Mouse (Mus musculus) v-Abl transformed pro-B cells (cell line): ENCODE measurements around the gene Ttc32.

Source experiments
- in situ Hi-C, 2 experiments: fragments of 400-800 bp; cut with MboI; formaldehyde crosslinking; loops; one replicate each; pipeline ENCODE4 v1.15.1; 2025; ENCODE audit not compliant: unreplicated experiment in 2 of 2

Gene Ttc32

DNA sequence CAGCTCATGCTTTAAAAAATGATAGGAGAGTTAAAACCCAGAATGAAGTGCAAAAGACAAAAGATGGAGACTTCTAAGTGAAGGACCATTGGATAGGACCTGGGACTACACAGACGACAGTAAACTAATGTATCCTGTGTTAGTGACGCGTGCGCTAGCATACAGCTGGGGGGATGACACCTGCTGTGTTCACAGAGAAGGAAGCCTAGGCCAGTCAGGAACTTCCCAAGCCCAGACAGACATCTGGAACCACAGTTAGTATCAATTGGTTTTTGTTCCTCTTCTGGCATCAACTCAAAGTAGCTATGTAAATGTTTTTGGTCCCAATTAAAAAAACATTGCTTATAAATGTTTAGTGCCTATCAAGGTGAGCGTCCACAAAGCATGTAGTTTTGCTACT, 10.4 kb downstream of the Ttc32 start:
- in situ Hi-C loops: loop anchor here in 1 of 2 experiments (25.0 kb wide), 1 partner anchor 828 kb away; the partner anchor contains the start of gene Ldah

DNA sequence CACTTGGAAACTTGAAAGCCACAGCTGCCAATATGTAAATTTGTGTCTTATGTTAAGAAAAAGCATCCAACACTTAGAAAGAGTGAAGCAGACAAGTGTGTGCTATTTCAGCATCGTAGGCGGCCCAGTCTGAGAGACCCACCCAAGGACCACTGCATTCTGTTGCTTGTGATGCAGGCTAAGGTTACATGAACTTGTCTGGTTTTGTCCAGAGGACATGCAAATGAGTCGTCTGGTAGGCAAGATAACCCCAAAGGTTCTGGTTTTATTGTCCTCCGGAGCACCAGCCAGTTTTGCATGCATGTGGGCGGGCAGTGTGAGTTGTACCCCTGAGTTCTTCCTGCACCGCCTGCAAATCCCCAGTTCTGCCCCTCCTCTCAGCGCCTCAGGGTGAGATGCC, 10.9 kb downstream of the Ttc32 start:
- in situ Hi-C loops: loop anchor here in 1 of 2 experiments (25.0 kb wide), 1 partner anchor 828 kb away; the partner anchor contains the start of gene Ldah

GRCm38 (mm10) chr12:9042316-9042715, 12.5 kb downstream of the Ttc32 start:
- in situ Hi-C loops: loop anchor here in 1 of 2 experiments (25.0 kb wide), 1 partner anchor 830 kb away; the partner anchor contains the start of gene Ldah

DNA sequence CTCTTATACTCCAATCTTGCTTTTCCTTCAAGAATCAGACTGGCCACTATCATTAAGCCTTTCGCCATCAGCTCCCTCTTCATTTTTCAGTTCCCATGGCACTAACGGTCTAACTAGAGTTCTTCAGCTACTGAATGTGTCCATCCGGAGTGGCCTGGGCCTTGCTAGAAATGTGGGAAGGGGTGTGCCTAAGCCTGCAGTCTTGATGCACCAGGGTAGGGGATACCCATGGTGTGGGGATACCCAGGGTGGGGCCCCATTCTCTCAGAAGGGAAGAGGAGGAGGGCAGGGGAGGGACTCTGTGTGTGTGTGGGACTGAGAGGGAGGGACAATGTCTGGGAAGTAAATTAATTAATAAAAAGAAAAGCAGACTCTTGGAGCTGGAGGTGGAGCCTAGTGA, 13.0 kb downstream of the Ttc32 start:
- in situ Hi-C loops: loop anchor here in 1 of 2 experiments (25.0 kb wide), 1 partner anchor 830 kb away; the partner anchor contains the start of gene Ldah

DNA sequence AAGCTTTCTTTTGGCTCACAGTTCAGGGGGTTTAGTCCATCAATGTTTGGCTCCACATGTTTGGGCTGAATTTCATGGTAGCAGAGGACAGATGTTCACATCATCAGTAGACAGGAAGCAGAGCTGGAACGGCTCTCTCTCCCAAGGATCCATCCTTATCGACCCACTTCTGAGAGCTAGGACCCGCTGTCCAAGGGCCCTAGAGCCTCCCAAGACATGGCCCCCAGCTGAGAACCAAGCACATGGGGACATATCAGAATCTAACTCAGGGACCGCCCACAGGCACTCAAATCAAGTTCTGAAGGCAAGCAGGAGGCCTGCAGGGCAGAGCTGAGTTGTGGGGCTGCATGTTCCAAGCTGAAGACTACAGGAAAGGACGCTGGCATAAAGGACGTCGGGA, 14.9 kb downstream of the Ttc32 start:
- in situ Hi-C loops: loop anchor here in 1 of 2 experiments (25.0 kb wide), 1 partner anchor 832 kb away; the partner anchor contains the start of gene Ldah

DNA sequence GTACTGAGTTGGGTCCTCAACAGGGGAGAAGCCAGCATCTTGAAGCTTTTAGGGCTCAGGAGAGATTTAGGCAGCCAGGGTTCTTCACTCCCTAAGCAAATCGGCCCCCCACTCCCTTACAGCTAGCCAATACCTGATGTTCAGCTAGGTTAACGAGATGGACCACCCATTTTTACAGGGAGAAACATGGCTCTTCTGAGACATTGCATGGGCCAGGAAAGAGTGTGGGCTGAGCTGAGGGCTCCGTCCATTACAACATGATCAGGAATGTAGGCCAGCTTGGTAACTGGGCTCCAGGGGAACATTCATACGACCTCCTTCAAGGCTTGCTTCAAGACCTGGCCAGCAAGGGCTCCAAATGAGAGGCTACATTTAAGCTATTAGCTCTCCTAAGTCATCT, 16.9 kb downstream of the Ttc32 start:
- in situ Hi-C loops: loop anchor here in 1 of 2 experiments (25.0 kb wide), 1 partner anchor 834 kb away; the partner anchor contains the start of gene Ldah

DNA sequence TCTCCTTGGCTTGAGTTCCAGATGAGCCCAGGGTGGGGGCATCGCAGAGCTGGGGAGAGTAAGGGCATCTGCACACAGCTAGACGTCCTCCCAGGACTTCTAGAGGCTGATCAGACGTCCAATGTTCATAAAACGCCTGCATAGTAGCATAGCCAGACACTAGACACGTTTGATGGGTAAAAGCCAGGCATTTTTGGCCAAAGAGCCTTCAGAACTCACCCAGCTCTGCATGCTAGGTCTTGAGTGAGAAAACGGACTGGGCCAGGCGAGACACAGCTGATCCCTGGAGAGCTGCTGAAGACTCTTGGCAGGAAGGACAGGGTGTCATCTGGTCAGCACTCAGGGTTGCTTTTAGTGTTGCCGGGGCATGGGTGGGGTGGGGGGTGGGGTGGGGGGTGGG, 18.3 kb downstream of the Ttc32 start:
- in situ Hi-C loops: loop anchor here in 1 of 2 experiments (25.0 kb wide), 1 partner anchor 836 kb away; the partner anchor contains the start of gene Ldah

DNA sequence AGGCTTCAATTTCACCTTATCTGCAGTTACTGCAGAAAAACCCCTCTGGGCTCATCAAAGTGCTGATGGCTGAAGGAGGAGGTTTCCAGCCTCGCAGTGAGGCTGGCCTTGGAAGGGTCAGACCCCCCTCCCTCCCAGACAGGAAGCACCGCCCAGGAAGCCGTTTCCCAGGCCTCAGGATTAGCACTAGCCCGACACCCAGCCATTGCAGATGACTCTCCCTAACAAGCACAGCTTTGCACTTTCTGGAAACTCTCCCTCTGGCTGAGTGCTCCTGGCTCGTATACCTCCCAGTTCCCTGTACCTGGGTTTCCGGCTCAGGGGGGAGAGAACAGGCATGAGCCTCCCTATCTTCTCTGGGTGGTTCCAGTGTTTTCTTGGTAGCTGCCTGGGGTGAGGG, 21.0 kb downstream of the Ttc32 start:
- in situ Hi-C loops: loop anchor here (5.0 to 25.0 kb wide), 6 partner anchors 111 to 1541 kb away; partner anchors contain the start of gene Osr1 (in 1 of the 2)

DNA sequence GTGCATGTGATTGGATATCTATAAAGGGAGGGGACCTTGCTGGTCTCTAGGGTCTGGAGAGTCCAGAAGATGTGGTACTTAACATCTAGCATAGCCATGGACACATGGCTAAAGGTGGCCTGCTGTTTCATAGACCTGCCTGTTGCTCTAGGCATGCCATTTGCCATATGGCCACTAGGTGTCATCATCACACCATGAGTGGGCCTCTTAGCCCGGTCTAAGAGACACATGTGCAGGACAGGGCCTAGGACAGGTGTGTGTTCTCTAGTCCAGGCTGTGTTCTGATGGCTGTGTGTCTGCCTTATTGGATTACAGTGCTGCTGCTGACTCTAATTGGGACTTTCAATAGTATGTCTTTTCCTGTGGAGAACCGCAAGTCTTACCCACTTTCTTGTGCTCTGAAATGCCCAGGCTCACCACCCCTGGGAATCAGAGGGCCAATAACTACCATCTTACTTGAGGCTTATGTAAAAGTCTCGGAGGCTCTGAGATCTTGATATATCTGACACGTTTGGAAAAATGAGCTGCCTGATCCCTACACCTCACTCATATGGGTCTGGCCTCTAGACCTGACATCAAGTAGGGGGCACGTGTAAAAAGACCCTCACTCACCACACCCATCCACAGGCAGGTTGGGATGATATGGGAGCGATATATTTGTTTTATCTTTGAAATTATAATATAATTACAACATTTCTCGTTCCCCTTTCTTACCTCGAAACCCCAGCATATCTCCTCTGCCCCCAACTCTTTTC, 22.5 kb downstream of the Ttc32 start:
- in situ Hi-C loops: loop anchor here (5.0 to 25.0 kb wide), 6 partner anchors 110 to 1540 kb away; partner anchors contain the start of gene Osr1 (in 1 of the 2)

DNA sequence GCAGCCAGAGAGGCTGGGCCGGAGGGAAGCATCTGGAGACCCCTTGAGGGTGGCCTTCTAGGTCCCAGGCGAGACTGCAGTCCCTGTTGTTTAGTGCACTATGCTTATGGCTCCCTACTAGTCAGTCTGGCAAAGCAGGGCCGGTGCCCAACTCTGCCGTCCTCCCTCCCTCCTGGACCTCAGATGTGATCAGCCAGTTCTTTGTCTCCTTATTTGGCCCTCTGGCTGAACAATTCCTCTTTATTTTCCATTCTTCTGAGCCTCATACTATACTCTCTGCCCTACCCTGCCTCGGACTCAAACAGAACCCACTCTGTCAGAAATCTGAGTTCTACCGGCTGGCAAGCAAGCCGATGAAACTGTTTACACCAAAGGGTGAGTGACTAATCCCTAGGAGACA, 23.5 kb downstream of the Ttc32 start:
- in situ Hi-C loops: loop anchor here (5.0 to 25.0 kb wide), 6 partner anchors 109 to 1539 kb away; partner anchors contain the start of gene Osr1 (in 1 of the 2)

GRCm38 (mm10) chr12:9054012-9054411, 24.2 kb downstream of the Ttc32 start:
- in situ Hi-C loops: loop anchor here (5.0 to 25.0 kb wide), 6 partner anchors 108 to 1538 kb away; partner anchors contain the start of gene Osr1 (in 1 of the 2)

GRCm38 (mm10) chr12:9055269-9055668, 25.5 kb downstream of the Ttc32 start:
- in situ Hi-C loops: loop anchor here (5.0 to 25.0 kb wide), 4 partner anchors 520 to 1480 kb away; partner anchors contain the start of gene Osr1 (in 1 of the 2)

GRCm38 (mm10) chr12:9059502-9059901, 29.7 kb downstream of the Ttc32 start:
- in situ Hi-C loops: loop anchor here (5.0 to 25.0 kb wide), 4 partner anchors 515 to 1475 kb away; partner anchors contain the start of gene Osr1 (in 1 of the 2)

DNA sequence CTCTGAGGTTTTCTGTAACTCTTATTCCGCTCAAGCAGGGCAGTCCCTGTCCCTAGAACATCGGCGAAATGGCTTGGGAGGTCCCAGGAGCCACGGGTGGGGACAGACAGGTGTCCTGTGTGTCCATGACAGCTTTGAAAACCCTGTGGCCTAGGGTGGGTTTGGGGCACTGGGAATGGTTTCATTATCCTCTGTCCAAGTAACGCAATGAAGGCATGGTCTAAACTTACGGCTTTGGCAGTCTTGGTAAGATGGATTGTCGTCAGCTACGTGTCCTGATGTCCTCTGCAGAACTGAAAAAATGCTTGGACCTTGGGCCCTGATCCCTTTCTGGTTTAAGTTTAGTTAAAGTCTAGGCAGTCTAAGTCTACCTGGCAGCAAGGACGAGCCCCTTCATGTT, 30.2 kb downstream of the Ttc32 start:
- in situ Hi-C loops: loop anchor here (5.0 to 25.0 kb wide), 5 partner anchors 505 to 1475 kb away; partner anchors contain the start of gene Osr1 (in 1 of the 2)

- in situ Hi-C loops: loop anchor here in 1 of 2 experiments (10.0 to 25.0 kb wide), 2 partner anchors 501 to 1199 kb away; no protein-coding TSS in a partner anchor
Measured at GRCm38 (mm10) chr12:9063611-9064010, 33.8 kb downstream of the Ttc32 start.

DNA sequence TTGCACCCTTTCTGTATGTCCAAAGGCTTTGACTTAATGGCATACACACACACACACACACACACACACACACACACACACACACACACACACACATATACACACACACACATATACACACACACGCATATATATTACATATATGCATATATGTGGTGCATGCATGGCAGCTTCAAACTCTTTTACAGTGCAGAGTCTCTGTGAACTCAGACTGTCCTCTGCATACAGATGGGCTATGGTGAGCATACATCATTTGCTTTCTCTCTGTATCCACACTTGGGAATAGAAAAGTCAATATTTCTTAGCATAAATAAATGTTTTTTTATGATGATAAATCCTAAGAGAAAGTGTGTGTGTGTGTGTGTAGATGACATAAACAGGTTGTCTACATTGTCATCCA, 41.3 kb downstream of the Ttc32 start:
- in situ Hi-C loops: loop anchor here in 1 of 2 experiments (25.0 kb wide), 1 partner anchor 1191 kb away; no protein-coding TSS in a partner anchor

DNA sequence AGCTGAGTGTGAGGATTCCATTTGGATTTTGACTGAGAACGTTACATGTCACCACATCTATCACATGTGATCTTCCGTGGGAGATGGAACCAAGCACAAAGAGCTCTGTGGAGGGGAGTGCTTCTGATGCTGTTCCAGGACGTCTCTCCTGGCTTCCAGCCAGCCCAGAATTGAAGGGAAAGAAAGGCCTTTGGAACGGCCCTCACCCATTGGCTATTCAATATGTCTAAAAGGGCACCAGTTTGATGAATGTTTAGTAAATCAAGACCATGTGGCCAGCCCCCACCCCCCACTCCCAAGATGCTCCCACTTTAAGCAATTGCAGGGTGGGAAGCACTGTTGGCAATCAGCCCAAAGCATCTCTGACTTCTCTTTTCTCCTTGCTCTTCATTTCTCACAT, 41.7 kb downstream of the Ttc32 start:
- in situ Hi-C loops: loop anchor here in 1 of 2 experiments (25.0 kb wide), 1 partner anchor 1191 kb away; no protein-coding TSS in a partner anchor

GRCm38 (mm10) chr12:9077554-9078125, 47.8 kb downstream of the Ttc32 start:
- in situ Hi-C loops: no loop called here

DNA sequence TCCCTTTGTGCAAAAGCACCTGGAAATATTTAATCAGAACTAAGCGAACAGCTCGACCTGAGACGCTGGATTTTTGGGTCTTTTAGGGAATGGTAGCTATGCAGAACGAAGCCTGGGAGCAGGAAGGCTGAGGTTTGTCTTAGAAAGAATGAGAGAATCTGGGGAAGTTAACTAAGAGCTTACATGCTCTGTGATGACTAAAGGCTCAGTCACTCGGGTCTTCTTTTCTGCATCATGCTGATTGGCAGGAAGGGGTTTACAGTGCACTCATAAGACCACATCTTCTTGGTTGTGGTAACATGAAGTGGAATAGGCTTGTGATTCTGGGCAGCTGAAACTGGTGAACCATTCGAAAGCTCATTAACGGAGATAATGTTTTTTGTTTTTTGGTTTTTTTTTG, 60.4 kb downstream of the Ttc32 start:
- in situ Hi-C loops: no loop called here
